Mouse (Mus musculus) left cerebral cortex, adult 11 months (tissue): ENCODE results near the gene Eif4g1.
"Not testable (repeated sequence)": the region's sequence is repeated elsewhere in the genome, so short reads cannot be mapped to it uniquely, and the experiment has no call there.

Experiments used
- DNase-seq: peaks from one replicate; pipeline ENCODE4 v3.0.0; 2022; ENCODE audit warnings: low spot score

The Eif4g1 gene

DNA sequence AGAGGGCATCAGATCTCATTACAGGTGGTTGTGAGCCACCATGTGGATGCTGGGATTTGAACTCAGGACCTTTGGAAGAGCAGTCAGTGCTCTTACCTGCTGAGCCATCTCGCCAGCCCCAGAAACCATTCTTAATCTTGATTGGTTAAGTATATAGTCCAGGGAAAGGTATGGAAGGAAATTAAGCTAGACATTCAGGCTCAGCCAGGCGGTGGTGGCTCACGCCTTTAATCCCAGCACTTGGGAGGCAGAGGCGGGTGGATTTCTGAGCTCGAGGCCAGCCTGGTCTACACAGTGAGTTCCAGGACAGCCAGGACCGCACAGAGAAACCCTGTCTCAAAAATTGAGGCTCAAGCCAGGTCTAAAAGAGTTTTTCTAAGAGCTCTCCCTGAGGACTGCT lies at the start of gene Eif4g1:
TSS of gene Eif4g1 (plus strand) at position 301 of the 400 bp plus-strand sequence.
- not testable (repeated sequence) for DNase-seq

DNA sequence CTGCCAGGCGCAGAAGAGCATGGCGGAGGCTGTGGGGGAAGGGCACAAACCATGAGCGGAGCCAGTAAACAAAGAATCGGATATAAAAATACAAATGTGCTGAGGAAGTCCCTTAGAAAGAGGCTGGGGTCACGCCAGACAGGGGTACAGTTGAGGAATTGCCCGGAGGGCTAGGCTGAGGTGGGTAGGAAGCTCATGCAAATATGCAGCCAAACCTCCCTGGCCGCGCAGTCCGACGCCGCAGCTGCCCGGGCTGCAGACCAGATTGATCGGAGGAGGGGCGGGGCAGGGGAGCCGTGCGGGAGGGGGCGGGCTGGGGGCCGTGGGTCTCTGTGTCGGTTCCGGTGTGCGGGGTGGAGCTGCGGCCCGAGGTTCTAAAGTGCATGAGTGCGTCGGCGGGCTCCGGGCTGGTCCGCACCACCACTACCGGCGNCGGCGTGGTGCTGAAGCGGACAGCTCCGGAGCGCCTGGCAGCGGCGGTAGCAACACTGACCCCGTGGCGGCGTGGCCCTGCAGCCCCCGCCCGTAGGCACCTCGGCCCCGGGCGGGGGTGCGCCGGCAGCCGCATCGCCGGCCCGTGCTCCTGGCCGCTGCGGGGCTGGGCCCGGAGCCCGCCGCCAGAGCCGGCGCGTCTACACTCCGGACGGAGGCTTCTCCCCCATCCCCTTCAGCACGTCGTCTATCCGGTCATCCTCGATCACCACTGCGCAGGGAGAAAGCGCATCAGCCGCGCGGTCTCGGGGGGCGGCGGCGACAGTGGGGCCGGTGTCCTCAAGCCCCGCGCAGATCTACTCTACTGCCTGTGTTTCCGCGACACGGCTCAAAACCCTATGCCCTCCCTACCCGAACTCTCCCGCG lies 48.3 kb upstream of the Eif4g1 start:
- no peak for DNase-seq

DNA sequence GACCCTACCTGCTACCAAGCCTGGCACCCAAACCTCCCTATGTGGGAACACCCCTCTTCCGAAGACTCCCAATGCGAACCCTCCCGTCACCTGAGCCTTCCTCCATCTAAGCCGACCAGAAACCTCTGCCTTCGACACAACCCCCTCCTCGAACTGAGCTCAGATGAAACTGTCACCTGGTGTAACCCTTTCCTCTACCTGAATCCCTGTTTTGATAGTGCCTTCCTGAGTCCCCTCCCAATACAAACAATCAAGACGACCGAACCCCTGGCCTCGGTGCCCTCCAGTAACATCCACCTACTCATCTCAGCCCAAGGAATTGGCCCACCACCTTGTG lies 47.7 kb upstream of the Eif4g1 start:
- DNase-seq = no peak

DNA sequence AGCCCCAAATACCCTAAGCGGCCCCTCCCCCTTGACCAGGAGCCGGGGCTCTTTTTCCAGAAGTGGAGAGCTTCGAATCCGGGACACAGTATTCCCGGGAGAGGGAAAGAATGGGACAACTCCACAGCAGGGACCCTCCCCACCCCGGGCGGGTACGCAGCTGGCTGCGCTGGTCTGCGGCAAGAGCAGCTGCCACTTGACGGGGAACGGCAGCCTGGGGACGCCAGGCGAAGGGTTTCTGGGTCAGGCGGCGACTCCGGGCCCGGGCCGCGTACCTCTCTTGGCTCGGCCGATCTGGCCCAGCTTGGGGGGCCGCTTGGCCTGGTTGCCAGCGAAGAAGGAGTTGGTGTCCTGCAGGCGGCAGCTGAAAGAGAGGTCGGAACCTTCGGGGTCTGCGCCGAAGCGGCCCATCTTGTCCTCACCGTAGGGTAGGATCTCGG lies 47.3 kb upstream of the Eif4g1 start:
- no peak for DNase-seq

DNA sequence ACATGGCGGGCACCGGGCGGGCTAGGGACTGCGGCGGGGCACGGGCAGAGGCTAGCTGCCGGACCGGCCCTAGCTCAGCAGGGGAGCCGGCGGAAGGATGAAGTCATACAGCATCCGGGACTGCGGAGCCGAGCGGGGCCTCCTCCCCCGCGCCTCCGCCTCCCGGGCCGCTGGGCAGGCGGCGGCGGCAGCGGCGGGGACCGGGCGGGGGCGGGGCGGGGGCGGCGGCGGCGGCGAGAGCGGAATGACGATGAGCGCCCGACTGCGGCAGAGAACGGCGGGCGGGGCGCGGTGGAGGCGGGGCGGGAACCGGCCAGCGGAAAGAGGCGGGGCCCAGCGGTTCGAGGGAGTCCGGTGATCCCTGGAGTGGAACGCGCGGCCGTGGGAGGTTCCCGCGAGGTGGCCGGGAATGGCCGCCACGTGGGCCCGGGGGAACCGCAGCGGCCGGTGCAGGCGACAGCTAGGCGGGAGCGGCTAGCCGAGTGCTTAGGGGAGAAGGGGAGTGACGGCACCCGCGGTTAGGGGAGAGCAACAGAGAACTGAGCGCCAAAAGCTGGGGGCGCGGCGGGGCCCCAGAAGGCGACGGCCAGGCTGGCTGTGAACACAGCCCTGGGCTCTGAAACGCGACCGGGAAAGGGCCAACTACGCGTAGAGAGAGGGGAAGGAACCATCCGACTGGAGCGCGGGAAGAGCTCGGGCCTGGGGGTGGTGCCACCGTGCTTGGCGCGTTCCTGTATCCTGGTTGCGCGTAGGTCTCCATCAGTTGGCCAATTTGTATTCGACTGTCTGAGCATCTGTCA lies 46.7 kb upstream of the Eif4g1 start, which contains the start of gene Camk2n2:
TSS of gene Camk2n2 (minus strand) at position 97 of the 800 bp plus-strand sequence.
- no peak for DNase-seq

DNA sequence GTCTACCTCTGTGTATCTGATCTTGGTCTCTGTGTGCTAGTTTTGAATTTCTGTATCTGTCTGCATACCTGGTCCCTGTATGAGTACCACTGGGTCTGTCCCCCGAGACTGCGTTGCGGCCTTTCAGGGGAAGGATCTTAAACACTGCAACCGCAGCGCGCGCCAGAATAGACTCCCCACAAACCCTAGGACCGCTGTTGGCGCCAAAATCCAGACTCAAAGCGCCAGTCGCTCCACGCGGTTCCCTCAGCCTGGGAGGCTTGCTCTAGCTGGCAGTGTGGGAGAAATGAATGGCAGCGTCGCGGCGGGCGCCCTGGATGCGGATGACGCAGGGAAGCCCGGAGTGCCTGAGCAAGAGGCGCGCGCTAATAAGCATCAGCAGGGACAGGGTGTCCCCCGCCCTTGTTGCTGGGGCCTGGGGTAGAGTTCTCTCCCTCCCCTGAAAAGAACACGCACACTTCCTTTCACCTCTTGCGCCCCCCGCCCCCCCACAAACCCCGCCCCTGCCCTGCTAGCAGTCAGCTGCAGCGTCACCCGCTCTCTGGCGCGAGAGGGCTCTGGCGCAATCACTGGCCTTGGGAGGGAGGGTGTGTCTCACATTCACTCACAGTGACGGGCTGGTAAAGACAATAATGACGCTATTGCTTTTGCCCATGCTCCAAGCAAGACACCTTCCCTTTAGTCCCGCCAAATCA lies 46.0 kb upstream of the Eif4g1 start:
- DNase-seq = no peak

DNA sequence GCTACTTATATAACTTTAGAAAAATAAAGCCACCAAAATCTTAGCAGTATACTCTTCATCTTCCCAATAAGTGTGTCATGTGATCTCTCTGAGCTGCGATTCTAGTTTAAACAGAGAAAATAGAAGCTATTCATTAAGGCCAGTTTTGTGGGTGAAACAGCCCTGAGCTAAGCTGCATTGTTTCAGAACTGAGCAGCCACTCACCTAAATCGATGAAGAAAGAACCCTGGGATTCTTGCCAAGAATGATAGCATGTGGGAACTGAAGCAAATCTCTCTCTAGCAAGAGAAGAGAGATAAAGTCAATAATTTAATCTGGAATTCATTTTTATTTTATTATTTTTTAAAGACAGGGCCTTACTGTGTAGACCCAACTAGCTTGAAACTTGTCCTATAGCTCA lies 44.9 kb upstream of the Eif4g1 start:
- no peak for DNase-seq

DNA sequence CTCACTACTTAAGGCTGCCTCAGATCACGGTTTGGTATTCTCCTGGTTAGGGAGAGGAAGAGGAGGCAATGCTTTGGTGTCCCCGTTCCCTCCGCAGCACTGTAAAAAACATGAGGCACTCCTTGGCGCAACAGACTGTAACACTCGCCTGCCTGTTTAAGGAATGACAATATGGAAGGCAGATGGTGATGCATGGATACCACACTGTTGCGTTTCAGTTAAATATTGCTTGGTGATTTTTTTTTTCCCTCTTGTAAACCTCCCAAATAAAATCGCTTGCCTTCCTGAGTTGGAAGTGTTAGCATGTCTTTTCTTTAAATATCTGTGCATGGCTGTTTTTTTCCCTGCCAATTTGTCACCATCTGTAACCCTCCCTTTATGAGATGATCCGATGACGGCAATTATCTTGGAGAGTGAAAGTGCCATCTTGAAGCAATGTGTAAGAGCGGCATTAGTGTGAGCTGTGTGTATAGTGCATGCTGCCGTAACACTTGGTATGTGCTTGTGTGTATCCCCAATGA lies 39.2 kb upstream of the Eif4g1 start:
- DNase-seq = no peak

DNA sequence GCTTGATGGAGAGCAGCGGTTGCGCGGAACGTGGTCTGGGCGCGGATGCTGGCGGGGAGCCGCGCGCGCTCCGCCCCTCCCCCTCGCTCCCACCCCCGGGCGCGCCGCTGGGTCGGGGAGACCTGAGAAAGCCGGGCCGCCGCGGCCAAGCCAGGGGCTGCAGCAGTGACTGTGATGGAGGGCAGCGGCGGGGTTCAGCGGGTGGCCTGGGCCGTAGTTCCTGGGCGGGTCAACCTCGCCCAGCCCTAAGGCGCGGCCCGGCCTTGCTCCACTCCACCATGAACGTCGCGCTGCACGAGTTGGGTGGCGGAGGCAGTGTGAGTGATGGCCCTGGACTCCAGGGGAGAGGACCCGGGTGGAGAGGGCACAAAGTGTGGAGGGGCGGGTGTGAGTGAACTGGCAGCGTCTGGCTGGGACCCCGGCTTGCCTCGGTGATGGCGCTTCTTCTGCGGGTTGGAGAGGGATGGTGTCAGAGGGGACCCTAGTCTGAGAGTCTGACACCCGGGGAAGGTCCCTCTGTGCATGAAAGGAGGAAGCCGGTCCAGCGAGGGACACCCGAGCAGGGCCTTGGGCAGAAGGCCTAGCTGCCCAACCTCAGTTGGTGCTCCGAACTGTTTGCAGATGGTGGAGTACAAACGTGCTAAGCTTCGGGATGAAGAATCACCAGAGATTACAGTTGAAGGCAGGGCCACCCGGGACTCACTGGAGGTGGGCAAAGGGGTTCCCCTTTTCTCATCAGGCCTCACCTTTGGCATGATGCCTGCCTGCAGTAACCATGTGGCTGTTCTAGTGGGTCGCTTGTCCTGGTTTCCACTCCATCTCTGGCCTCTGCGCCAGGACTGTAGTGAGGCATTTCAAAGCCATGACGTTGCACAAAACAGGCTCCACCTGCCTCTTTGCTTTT lies 38.1 kb upstream of the Eif4g1 start, which contains the start of gene Ece2:
TSS of gene Ece2 (plus strand) at position 98 of the 904 bp plus-strand sequence.
- DNase-seq = no peak

DNA sequence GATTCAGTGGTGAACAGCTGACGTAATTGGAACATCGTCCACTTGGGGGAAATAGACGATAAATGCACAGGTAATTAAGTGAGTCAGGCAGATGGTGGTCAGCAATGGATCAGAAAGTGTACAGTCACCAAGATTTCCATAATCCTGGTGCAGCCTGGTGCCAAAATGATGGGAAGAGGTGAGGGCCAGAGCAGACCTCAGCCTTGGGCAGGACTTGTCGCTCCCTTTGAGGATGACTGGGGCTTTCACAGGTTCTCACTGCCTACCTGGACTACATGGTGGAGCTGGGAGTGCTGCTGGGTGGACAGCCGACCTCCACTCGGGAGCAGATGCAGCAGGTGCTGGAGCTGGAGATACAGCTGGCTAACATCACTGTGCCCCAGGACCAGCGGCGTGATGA lies 30.7 kb upstream of the Eif4g1 start:
- no peak for DNase-seq

DNA sequence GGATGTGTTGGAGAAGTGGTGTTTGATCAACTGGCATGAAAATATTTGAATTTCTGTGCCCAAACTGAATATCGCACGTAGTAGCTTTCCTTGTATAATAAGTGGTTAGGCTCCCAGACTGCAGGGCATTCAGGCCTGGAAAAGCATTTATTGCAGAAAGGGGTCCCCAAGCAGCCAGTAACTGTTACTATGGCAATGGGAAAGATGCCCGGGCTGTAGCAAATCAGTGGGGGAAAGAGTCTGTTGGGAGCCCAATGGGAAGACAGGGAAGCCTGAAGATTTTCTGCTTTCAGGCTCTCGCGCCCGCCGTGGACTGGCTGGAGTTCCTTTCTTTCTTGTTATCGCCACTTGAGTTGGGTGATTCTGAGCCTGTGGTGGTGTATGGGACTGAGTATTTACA lies 29.7 kb upstream of the Eif4g1 start:
- DNase-seq = no peak

DNA sequence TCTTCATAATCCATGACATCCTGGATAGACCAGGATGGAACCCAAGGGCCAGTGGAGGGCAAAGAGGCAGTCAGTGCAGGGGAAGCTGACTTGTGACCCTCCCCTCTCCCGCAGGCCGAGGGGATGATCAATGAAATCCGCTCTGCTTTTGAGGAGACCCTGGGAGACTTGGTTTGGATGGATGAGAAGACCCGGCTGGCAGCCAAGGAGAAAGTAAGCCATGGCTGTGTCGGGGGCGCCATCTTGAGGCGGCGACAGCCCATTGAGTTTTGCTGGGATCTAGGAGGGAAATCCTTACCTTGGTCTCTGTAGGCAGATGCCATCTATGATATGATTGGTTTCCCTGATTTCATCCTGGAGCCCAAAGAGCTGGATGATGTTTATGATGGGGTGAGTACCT lies 26.0 kb upstream of the Eif4g1 start:
- no peak for DNase-seq

DNA sequence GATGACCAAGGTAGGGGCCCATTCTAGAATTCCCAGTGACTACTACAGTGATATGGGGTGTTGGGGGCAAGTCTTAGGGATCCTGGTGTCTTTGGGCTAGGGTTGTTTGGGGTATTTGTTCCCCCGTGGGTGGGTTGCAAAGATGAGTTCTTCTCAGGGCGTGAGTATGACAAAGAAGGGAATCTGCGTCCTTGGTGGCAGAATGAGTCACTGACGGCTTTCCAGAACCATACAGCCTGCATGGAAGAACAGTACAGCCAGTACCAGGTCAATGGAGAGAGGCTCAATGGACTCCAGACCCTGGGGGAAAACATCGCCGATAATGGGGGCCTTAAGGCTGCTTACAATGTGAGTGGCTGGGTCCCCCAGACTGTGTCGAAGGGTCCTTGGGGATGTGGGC lies 24.2 kb upstream of the Eif4g1 start:
- DNase-seq = no peak

DNA sequence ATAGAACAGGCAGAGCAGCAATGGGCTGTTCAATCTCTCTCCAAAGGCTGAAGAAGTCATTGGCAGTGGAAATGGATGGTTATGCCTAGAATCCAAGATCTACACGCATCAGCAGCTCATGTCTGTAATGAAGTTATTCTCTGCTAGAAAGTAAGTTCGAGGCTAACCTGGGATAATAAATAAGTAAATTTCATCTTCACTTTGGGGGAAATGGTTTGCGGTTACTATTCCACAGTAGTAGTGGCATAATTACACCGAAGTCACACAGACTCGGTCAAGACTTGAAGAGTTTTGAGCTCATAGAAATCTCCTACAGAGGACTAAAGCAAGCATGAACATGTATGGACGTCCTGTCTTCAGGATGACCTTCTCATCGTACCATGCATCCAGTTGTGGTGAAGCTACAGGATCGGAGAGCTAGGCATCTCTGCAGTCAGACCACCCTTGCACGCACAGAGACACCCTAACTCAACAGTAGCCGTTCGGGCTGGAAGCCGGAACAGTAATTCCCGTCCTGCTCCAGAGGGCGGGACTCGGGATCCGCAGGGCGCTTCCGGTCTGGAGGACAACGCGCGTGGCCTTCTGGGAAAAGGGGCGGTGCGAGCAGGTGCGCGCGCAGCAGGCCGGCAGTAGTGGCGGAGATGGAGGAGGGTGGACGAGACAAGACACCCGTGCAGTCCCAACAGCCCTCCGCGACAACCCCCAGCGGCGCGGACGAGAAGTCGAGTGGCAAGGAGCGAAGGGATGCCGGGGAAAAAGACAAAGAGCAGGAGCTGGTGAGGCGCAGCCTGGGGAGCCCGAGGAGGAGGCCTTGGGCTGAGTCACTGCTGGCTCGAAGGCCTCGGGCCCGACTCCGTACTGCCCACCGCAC lies 16.8 kb upstream of the Eif4g1 start, which contains the start of gene Psmd2:
TSS of gene Psmd2 (plus strand) at position 577 of the 871 bp plus-strand sequence.
- DNase-seq = peak; percentile 91

DNA sequence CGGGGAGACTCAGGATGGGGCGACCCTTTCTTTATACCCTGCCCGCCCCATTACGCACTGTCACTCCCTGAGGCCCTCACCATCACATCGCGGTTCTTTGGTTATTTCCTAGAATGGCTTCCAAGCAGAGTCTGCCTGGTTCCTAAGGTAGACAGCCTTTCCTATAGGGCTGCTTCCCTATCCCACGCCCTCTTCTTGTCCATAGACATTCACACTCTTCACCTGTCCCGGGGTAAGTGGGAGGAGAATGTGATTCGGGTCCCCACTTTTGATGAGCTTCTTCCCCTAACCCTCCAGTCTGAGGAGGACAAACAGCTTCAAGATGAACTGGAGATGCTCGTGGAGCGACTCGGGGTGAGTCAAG lies 16.2 kb upstream of the Eif4g1 start:
- no peak for DNase-seq

DNA sequence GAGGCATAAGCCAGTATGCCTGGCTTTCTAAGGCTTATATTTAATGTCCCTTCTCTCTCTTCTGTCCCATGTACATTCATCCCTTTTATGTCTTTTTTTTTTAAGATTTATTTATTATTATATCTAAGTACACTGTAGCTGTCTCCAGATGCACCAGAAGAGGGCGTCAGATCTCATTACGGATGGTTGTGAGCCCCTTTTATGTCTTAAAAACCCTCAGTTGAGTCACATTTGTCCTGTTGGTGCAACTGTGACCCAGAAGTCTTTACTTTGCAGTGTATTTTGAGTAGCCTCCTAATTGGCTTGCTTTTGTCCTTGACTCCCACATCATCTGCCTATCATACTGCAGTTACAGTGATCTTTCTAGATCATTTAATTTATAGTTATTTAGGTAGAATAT lies 14.8 kb upstream of the Eif4g1 start:
- DNase-seq = no peak

DNA sequence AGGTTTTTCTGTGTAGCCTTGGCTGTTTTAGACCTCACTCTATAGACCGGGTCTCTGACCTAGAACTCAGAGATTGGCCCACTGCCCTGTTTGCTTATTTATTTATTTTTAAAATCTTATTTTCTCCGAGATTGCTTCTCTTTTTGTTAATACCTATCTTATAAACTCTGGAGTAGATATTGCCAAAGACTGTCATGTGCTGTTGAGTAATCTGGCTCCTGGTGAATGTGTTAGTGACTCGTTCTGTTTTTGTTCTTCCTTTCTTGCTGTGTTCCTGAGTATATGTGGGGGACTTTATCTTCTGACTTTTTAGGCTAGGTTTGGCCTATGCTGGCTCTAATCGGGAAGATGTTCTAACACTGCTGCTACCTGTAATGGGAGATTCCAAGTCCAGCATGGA lies 10.5 kb upstream of the Eif4g1 start:
- DNase-seq = no peak

DNA sequence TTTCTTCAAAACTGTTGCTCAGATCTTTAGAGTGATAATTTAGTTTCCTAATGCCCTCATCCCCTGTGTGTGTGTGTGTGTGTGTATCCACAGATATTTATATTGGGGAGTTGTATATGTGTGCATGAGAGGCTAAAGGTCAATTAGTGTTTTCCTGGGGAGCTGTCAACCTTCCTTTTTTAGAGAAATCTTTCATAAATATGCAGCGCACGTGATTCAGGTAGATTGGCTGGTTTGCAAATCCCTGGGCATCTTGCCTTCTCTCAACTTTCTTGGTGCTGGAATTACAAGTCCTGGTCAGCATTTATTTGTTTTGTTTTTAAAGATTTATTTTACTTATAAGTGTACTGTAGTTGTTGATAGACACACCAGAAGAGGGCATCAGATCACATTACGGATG lies 2.2 kb downstream of the Eif4g1 start:
- DNase-seq = no peak

DNA sequence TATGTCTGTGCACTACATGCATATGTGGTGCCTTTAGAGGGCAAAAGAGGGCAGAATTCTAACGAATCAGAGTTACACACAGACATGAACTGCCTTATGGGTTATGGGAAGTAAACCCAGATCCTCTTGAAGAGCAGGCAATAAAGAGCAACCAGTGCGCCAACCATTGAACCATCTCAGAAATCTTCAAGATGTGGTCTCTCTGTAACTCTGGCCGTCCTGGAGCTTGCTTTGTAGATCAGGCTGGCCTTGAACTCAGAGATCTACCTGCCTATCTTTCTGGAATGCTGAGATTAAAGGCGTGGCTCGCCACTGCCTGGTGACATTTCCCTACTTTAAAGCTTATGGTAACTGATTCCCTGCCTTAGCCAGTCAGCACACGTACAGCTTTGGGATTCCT lies 3.8 kb downstream of the Eif4g1 start:
- DNase-seq = no peak

DNA sequence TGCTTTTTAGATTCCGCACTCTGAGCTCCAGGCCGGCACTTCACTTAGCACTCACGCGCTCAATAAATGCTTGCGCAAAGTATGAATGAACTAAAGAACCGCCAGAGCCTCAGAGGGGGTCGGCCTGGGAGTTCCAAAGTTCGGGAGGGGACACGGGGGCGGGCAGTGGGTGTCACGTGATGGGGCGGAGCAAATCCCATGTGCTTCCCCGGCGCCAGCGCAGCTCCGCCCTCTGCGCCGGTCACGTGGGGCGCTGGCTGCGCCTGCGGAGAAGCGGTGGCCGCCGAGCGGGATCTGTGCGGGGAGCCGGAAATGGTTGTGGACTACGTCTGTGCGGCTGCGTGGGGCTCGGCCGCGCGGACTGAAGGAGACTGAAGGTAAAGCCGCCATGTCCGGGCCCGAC lies 4.4 kb downstream of the Eif4g1 start:
- peak; percentile 95 for DNase-seq
